Mouse (Mus musculus): Measurements from ENCODE around the gene Ccdc12. TPM values are rescaled to one million over a fixed set of nuclear protein-coding genes. Genes with fewer than 3 reads are reported as not detected.

The Ccdc12 gene
- total RNA-seq, 1 experiment from 2014 or later: 123 TPM

- no peak for ATAC-seq (ENCODE audit: extremely low read depth, insufficient number of reproducible peaks, low FRiP score, poor library complexity, severe bottlenecking)
Measured at GRCm38 (mm10) chr9:110725721-110726135, 69.4 kb downstream of the Ccdc12 start.

GRCm38 (mm10) chr9:110726867-110727266 lies 70.6 kb downstream of the Ccdc12 start:
- no peak for ATAC-seq (ENCODE audit: extremely low read depth, insufficient number of reproducible peaks, low FRiP score, poor library complexity, severe bottlenecking)

DNA sequence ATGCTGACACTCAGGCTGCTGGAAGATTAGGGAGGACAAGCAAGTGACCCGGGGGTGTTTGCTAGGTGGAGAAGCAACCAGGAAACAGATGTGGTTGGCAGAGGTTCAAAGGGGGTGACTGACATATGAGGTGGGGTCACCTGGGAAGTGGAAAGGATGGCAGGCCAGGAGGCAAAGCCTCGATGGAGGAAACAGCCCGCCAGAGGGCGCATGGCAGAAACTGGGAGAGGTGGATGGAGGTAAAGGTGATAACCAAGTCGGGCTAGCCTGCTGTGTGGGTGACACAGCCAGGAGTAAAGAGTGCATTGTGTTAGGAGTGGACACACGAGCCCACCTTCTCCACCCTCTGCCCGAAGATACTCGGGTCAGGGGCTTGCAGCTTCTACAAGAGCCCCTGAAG lies 73.5 kb downstream of the Ccdc12 start:
- ATAC-seq (ENCODE audit: extremely low read depth, insufficient number of reproducible peaks, low FRiP score, poor library complexity, severe bottlenecking): no peak

- ATAC-seq (ENCODE audit: extremely low read depth, insufficient number of reproducible peaks, low FRiP score, poor library complexity, severe bottlenecking): no peak
Measured at GRCm38 (mm10) chr9:110731859-110732258, 75.6 kb downstream of the Ccdc12 start.

DNA sequence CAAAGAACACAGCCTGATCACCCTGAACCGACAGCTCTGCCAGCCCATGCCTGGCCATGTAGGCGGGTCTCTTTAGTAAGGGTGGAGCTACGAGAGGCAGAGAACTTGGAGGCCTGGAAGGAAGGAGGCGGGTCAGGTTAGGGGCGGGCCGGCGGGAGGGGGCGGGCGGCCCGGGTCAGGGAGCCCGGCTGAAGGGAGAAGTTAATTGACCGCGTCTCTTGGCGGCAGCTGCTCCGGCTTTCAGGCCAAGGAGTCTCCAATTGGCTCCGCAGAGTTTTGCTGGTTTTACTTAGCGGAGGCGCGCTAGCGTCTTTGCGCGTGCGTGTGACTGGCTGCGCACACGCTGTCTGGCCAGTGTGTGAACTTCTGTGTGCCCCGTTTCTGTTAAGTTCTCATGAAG lies 76.3 kb downstream of the Ccdc12 start:
- ATAC-seq (ENCODE audit: extremely low read depth, insufficient number of reproducible peaks, low FRiP score, poor library complexity, severe bottlenecking): peak; percentile 63

GRCm38 (mm10) chr9:110733102-110733501 lies 76.8 kb downstream of the Ccdc12 start:
- no peak for ATAC-seq (ENCODE audit: extremely low read depth, insufficient number of reproducible peaks, low FRiP score, poor library complexity, severe bottlenecking)

- ATAC-seq (ENCODE audit: extremely low read depth, insufficient number of reproducible peaks, low FRiP score, poor library complexity, severe bottlenecking): no peak
Measured at GRCm38 (mm10) chr9:110734154-110734553, 77.9 kb downstream of the Ccdc12 start.

DNA sequence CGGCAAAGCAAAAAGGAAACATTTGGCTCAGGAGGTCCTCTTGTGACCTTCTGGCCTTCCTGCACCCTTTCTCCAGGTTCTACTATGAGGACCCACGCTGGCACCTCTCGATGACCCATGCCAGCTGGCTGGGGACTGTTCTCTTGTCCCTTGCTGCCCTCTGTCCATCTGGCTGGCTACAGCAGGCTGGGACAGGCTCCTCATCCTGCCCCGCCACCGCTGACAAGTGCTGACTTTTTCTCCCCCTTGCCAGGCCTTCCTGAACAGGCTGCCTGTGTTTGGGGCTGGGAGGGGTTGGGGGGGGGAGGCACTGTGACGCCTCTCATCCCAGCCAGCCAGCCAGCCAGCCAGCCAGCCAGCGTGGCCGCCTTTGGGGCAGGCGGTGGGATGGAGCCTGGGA lies 80.1 kb downstream of the Ccdc12 start:
- ATAC-seq (ENCODE audit: extremely low read depth, insufficient number of reproducible peaks, low FRiP score, poor library complexity, severe bottlenecking): no peak

GRCm38 (mm10) chr9:110738054-110738453 lies 81.8 kb downstream of the Ccdc12 start:
- ATAC-seq (ENCODE audit: extremely low read depth, insufficient number of reproducible peaks, low FRiP score, poor library complexity, severe bottlenecking): no peak

DNA sequence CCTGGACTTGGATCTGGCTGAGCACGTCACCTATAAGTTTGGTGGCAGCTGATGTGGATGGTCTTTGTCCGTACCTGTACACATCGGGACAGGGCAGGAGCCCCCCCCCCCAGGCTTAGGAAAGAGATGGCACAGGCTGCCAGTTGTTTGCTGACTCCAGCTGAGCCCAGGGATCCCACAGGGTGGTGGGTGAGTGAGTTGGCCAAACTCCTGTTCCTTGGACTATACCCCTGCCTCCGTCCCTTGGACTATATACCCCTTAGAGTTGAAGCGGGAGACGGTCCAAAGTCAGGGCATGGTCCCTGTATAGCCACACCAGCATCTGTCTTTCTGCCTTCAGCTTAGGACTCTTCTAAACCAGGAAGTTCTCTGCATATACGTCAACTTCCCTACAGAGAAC lies 83.7 kb downstream of the Ccdc12 start:
- no peak for ATAC-seq (ENCODE audit: extremely low read depth, insufficient number of reproducible peaks, low FRiP score, poor library complexity, severe bottlenecking)

GRCm38 (mm10) chr9:110741711-110742294 lies 85.5 kb downstream of the Ccdc12 start, which contains the start of gene Myl3:
Myl3 (plus strand) TSS chr9:110741861.
- no peak for ATAC-seq (ENCODE audit: extremely low read depth, insufficient number of reproducible peaks, low FRiP score, poor library complexity, severe bottlenecking)

DNA sequence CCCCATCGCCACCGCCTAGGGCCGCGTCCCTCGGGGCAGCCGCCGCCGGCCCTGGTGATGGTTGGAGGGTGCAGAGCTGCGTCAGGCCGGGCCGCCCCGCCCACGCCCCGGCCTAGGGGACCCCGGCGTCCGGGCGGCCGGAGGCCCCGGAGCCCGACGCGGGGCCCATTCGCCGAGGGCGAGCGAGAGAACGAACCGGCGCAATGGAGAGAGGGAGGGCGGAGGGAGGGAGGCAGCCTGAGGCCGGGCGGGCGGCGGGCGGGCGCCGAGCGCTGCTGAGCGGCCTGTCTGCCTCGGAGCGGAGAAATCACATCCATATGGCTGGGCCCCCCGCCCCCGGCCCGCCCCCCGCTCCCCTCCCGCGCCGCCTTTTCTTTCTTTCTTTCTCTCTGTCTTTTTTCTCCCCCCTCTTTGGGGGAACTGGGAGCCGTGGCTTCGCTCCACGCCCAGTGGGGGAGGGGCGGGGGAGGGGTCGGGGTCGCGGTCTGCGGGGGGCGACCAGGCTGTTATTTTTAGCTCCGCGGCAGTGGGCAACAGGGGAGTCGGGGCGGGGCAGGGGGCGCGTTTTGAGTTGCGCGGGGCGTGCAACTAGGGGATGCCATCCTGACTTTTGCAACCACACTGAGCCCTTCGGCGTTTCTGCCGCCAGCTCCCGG lies 86.1 kb downstream of the Ccdc12 start:
- ATAC-seq (ENCODE audit: extremely low read depth, insufficient number of reproducible peaks, low FRiP score, poor library complexity, severe bottlenecking): no peak

- ATAC-seq (ENCODE audit: extremely low read depth, insufficient number of reproducible peaks, low FRiP score, poor library complexity, severe bottlenecking): no peak
Measured at GRCm38 (mm10) chr9:110742951-110743455, 86.7 kb downstream of the Ccdc12 start.

GRCm38 (mm10) chr9:110743456-110744323 lies 87.4 kb downstream of the Ccdc12 start:
- no peak for ATAC-seq (ENCODE audit: extremely low read depth, insufficient number of reproducible peaks, low FRiP score, poor library complexity, severe bottlenecking)

DNA sequence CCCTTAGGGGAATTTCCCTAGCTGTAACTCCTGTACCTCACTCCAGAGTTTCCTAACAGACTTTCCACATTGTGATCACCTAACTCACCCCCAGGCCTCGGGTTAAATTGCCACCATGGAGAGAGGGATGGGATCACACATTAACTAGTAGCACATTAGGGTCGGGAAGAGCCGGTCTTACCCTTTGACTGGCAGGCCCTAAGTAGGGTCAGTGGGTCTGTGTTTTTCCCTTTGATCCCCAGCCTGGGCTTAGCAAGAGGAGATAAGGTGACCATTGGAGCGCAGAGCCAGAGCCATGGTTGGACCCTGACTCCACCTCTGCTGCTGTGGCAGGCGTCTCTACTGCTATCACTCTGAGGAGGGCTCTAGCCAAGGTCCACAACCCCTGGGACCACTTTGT lies 89.4 kb downstream of the Ccdc12 start:
- no peak for ATAC-seq (ENCODE audit: extremely low read depth, insufficient number of reproducible peaks, low FRiP score, poor library complexity, severe bottlenecking)

GRCm38 (mm10) chr9:110746238-110746637 lies 89.9 kb downstream of the Ccdc12 start:
- ATAC-seq (ENCODE audit: extremely low read depth, insufficient number of reproducible peaks, low FRiP score, poor library complexity, severe bottlenecking): no peak

DNA sequence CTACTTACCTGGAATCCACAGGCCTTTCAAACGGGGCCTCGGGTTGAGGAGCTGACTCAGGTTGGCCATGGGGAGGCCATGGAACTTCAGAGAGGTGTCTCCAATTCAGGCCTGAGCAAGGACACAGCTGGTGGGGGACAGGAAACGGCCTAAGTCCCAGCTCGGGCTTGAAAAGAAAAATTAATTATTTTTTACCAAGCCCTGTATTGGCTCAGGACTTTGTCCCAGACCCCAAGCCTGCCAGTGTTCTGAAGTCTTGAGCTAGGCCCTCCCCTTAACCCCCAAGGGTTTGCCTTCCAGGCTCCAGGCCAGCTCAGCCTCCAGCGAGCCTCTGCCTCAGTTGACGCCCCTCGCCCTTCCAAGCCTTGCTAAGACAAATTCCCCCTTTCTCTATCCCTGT lies 90.7 kb downstream of the Ccdc12 start, which contains the start of gene Pth1r:
TSS of gene Pth1r (minus strand) at position 185 of the 400 bp plus-strand sequence.
- no peak for ATAC-seq (ENCODE audit: extremely low read depth, insufficient number of reproducible peaks, low FRiP score, poor library complexity, severe bottlenecking)

DNA sequence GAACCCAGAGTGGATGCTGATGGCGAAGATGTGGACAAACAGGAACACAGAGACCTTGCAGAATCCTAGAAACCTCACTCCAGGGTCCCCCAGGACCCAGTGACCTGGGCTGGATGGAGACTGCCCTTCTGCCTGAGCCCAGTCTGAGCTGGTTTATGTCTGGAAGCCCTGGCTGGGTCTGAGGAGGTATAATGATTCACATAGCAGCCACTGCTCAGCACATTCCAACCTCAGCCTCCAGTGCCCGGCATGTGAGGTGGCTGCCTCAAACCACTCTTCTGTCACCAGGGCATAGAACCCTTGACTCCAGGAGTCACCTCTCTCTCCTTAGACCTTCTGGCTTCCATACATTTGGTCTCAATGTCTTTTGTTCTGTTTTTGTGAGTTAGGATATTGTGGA lies 92.1 kb downstream of the Ccdc12 start:
- no peak for ATAC-seq (ENCODE audit: extremely low read depth, insufficient number of reproducible peaks, low FRiP score, poor library complexity, severe bottlenecking)

- no peak for ATAC-seq (ENCODE audit: extremely low read depth, insufficient number of reproducible peaks, low FRiP score, poor library complexity, severe bottlenecking)
Measured at GRCm38 (mm10) chr9:110750404-110751187, 94.3 kb downstream of the Ccdc12 start.
